Mouse (Mus musculus) common myeloid progenitor, adult 5-6 weeks (primary cell): ENCODE measurements around the gene Ccdc90b. TPM values are rescaled to one million over a fixed set of nuclear protein-coding genes. Genes with fewer than 3 reads are reported as not detected.

Experiments used
- total RNA-seq: library from RNA; stranded (forward); fragments of 200-1000, 187-1606 nt; gene quantifications from 2 replicates; pipeline ENCODE4 v1.2.3, GENCODE M21; 2017

Gene Ccdc90b
- total RNA-seq, 1 experiment from 2014 or later: 34.0 TPM

Other genes starting within 250 kb of the Ccdc90b start
- gene Ankrd42, start 76.0 kb downstream of the Ccdc90b start, total RNA-seq: 0.09 and 1.3 TPM in 2 replicates
- gene Pcf11, start 108.8 kb downstream of the Ccdc90b start, total RNA-seq: 97.9 and 112 TPM in 2 replicates
- gene Rab30, start 180.5 kb downstream of the Ccdc90b start, total RNA-seq: 0.24 and 1.8 TPM in 2 replicates